Mouse (Mus musculus) cerebellum, adult 18-20 months (tissue): ENCODE measurements around the gene Nr1d1.

ENCODE experiments used
- DNase-seq, 2 experiments: peaks; one replicate each; pipeline ENCODE4 v3.0.0; 2021

Nr1d1 gene

DNA sequence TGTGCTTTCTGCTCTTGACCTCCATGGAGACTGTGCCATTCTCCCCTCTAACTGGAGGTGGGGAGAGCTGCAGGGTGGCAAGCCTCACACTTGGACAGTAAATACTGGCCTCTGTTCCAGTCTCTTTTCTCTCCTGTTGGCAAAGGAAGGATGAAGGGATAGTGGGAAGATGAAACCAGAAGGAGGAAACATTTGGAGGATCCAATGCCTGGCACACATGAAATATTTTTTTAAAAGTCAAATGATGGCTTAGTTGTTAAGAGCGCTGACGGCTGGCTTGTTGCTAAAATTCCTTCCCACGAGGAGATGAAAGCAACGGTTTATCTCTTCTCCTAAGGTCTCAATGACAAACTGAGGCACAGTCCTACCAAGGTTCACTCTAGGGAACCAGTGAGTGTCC lies 40.0 kb downstream of the Nr1d1 start:
- no peak for DNase-seq

DNA sequence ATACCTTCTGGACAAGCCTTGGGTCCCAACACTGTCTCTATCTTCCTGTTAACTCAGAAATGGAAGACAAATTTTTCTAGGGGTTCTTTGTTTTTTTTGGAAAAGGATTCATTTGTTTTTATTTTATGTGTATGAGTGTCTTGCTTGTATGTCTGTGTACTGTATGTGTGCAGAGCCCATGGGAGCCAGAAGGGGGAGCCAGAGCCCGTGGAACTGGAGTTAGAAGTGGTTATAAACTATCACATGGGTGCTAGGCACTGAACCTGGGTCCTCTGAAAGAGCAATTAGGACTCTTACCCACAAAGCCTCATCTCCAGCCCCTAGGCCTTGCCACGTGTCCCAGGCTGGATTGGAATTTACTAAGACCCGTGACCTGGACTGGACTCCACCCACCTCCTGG lies 41.1 kb downstream of the Nr1d1 start:
- no peak for DNase-seq

DNA sequence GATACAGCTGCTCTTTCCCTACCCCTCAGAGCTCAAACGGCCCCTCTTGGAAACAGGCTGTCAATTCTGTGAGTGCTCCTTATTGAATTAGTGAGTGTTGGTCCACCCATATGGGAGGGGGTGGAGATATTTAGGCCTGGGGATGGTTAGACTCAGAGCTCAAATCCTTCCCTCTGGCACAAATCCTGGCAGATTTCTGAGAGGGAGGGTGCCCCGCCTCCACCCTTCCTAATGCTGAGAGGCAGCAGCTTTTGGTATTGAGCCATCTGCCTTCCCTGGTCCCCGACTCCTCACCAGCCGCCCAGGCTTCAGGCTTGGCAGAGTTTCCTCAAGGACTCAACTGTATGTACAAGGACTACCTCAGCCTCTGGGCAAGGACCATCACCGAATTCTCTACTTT lies 44.0 kb downstream of the Nr1d1 start:
- peak; percentile 37 to 46 for DNase-seq

DNA sequence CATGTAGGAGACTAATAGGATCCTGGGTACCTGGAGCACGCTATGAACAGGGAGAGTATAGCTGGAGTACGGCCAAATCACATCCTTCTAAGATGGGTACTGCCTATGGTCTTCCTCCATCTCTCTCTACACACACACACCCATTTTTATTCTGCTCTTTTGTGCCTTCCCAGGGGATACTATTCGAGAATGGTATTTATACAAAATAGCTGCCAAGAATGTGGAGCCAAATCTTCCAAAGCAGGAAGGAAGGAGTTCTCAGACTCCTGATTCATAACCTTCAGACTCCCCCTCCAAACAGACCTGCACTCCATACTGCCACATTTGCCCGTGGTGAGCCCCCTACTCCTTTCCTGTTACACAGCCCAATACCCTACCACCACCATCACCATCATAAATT lies 44.4 kb downstream of the Nr1d1 start:
- no peak for DNase-seq

DNA sequence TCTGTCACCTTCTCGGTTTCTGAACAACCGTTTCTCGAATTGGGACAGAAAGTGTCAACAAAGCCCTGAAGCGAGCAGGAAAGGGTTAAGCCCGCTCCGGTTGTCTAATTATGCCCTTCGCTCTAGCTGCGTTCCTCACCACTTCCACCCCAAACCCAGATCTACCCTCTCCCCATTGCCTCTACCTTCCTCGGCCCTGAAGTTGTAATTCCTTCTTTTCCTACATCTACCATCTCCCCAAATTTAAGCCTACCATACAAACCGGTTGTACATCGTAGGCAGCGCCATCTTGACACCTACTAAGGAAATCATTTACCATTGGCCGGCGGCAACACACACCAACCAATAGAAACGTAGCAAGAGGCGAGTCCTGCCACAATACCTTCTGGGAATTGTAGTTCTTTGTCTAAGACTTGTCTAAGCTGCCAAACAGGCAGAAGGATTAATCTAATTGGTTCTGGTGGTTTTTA lies 46.0 kb downstream of the Nr1d1 start, which contains the start of gene Med24:
Med24 (minus strand) TSS at position 317 of the 470 bp plus-strand sequence.
- peak; percentile 85 to 90 for DNase-seq

DNA sequence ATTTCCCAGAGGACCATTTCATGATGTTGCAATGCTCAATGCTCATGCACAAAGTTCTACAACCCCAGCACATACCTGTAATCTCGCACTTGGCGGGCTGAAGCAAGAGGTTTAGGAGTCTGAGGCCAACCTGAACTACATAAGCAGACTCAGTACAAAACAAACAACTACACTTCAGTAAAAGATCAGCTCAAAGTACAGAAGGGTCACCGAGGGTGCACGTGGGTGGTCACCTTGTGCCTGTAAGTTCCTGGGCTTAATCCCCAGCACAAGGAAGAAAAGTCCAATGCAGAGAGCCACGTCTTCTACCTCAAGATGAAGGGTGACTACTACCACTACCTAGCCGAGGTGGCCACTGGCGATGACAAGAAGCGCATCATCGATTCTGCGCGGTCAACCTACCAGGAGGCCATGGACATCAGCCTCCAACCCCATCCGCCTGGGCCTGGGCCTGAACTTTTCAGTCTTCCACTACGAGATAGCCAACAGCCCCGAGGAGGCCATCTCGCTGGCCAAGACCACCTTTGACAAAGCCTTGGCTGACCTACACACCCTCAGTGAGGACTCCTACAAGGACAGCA lies 49.1 kb downstream of the Nr1d1 start:
- no peak for DNase-seq

DNA sequence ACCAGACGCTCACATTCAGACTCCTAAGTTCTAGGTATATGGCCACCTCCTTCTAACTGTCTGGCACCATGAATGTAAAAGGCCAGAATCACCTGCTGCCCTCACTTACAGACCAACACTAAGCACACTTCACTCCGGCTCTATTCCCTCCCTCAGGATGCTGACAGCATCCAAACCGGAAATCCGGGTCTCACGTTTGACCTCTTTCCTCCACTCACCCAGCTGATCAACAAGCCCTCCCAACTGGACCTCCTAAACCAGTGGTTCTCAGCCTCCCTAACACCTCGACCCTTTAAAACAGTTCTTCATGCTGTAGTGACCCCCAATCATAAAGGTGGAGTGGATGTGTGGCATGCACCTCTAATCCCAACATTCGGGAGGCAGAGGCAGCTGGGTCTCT lies 52.0 kb downstream of the Nr1d1 start:
- no peak for DNase-seq

DNA sequence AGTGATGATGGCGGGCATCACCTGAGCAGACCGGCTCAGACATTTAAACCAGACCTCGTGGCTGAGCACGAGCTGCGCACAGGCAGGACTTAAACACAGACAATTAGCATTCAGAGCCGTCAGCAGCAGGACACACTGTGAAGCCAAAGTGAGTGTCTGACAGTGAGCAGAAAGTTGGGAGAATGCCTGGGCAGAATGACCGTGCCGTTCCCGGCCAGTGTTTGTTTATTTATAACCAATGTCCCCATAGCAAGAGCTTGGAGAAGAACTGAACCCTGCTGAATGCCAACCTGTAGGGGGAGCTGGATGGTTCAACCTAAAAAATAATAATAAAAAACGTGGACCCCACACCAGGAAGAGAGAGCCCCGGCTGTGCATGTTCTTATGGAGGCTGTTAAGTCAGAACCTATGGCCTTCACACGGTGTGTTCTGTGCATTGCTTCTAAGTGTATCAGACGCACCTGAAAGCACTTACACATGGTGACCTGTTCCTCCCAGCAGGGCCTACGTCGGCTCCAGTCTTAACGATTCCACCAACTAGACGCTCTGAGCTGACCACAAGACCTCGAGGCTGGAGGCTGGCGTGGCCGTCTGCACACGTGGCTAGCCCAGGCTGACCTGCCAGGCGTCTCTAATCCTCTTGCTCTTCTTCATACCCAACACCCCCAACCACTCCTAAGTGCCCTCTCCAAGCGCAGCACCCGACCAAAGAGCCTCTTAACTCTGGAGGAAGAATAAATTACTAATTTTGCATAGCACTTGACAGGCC lies 53.5 kb downstream of the Nr1d1 start:
- DNase-seq: peak; percentile 73 to 78

DNA sequence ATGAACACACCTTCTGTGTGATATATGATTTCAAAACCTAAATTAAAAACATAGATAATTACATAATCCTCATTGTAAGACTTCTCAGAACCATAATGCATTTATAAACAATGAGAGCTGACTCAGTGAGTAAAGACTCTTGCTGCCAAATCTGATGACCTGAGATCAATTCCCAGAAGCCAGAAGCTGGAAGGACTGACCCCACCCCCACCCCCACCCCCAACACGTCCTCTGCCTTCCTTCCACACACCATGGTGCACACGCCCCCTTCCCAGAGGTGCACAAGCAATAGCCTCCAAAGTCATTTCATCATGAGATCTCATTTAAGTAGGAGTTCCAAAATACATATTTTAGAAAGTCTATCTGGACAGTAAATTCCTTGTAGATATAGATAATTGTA lies 54.4 kb downstream of the Nr1d1 start:
- no peak for DNase-seq
